In the genomic region with DNA sequence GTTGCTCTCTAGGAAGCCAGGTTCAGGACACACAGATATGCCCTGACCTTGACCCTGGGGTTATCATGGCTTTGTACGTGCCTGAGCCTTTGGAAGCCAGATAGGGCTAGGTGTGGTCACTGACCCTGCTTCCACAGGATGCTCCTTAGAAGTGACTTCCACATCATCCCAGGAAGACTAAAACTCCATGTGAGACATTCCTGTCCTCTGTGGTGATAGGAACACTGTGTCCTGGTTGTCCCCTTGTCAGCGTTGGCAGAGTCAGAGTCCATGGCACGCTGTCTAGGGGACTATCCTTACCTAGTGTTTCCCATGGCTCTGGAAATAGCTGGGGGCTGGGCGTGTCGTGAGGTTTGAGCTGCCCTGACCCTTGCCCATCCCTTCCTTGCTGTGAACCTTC, we compare ENCODE assay signal across 12 mouse cellular contexts. TPM values are rescaled to one million over a fixed set of nuclear protein-coding genes. Genes with fewer than 3 reads are reported as not detected.
DNase-seq lines count a peak whose midpoint lies in the region; ATAC-seq and TF ChIP-seq lines count a peak whose summit lies in the region.
"Had no signal": no experiment of that assay in that cellular context is flagged by ENCODE, and none has a peak within 500 bp of the region (broad histone marks: within the 10 kb centered on the region; RNA-seq: fewer than 3 reads in every experiment).

No protein-coding gene starts in this region.

- no peaks in the 10 kb centered on the region for H3K9me3 ChIP-seq in kidney, postnatal 0 days (replicated peaks; ENCODE audit: low read length)
- H3K9me3 ChIP-seq: G1E; megakaryocyte, embryonic 14.5 days had no signal

- no peak overlapping the region for H3K4me2 ChIP-seq in kidney, postnatal 0 days (ENCODE audit: low read length)

- 0 out of 2 replicates have a peak, but pooled peaks have one; percentile 47 for ATAC-seq in kidney, postnatal 0 days (replicated peaks; ENCODE audit: low FRiP score, low read depth)

- H3K4me1 ChIP-seq in heart, adult 2 months (ENCODE audit: control insufficient read depth, insufficient read depth, low read length): peaks cover 20% of the 10 kb centered on the region
- peaks cover 11% of the 10 kb centered on the region for H3K4me1 ChIP-seq in kidney, postnatal 0 days (replicated peaks; ENCODE audit: insufficient read depth, low read length)

- peak; percentile 64 to 82 for DNase-seq in adrenal gland, adult (ENCODE audit: inconsistent age in 2 of 2, low spot score in 1 of 2)
- no peak for DNase-seq in adrenal gland, postnatal 4 days (ENCODE audit: low spot score in 2 of 2)
- DNase-seq in kidney, adult 9 months: peak; percentile 72
- DNase-seq in kidney, postnatal 10 days: no peak
- peak in 1 of 2 experiments; percentile 55 for DNase-seq in heart, adult 2 months
- no peak for DNase-seq in kidney, postnatal 0 days (ENCODE audit: low spot score)
- DNase-seq in thymus, postnatal 25 days: no peak
- DNase-seq in urinary bladder, adult 2 months (ENCODE audit: low spot score): no peak
- DNase-seq: thymus, postnatal 4 days had no signal

- 37% methylated on average over 5 of the region's 5 CpGs for WGBS in heart, adult 2 months
- 63% methylated on average over 5 of the region's 5 CpGs for WGBS in kidney, postnatal 0 days

- no peaks in the 10 kb centered on the region for H3K36me3 ChIP-seq in heart, adult 2 months (ENCODE audit: control insufficient read depth, insufficient read depth, low read length)
- H3K36me3 ChIP-seq in kidney, postnatal 0 days (ENCODE audit: insufficient read depth, low read length): peaks cover 9% of the 10 kb centered on the region

- H3K79me2 ChIP-seq in heart, adult 2 months (replicated peaks; ENCODE audit: control insufficient read depth, insufficient read depth, low read length): no peaks in the 10 kb centered on the region

- H3K27me3 ChIP-seq in heart, adult 2 months (ENCODE audit: control insufficient read depth, insufficient read depth, low read length): no peaks in the 10 kb centered on the region
- no peaks in the 10 kb centered on the region for H3K27me3 ChIP-seq in kidney, postnatal 0 days (ENCODE audit: insufficient read depth, low read length)

- no peak overlapping the region for H3K4me3 ChIP-seq in heart, adult 2 months
- H3K4me3 ChIP-seq in kidney, postnatal 0 days (replicated peaks; ENCODE audit: low read depth, low read length): no peak overlapping the region
- H3K4me3 ChIP-seq: megakaryocyte, embryonic 14.5 days had no signal

- H3K9ac ChIP-seq in heart, adult 2 months (ENCODE audit: low read depth, low read length): no peak overlapping the region
- H3K9ac ChIP-seq in kidney, postnatal 0 days (ENCODE audit: low read depth, low read length): no peak overlapping the region
- H3K9ac ChIP-seq: liver, embryonic 14.5 days had no signal

- no peak for TF ChIP-seq CTCF in heart, adult 2 months (IDR thresholded peaks at IDR 0.05)
- no peak for TF ChIP-seq CTCF in kidney, postnatal 0 days (IDR thresholded peaks at IDR 0.05; ENCODE audit: low read depth)

- H3K27ac ChIP-seq in heart, adult 2 months: peak overlapping the region; percentile 49
- no peak overlapping the region for H3K27ac ChIP-seq in kidney, postnatal 0 days
- H3K27ac ChIP-seq: liver, embryonic 14.5 days had no signal

- intact Hi-C loops in heart, adult 2 months (cut with DNase I): no loop called here

- peak; percentile 79 for TF ChIP-seq EP300 in heart, adult 2 months (IDR thresholded peaks at IDR 0.05; ENCODE audit: insufficient read depth, low read depth, low read length)

- no peak for TF ChIP-seq POLR2A in heart, adult 2 months (IDR thresholded peaks at IDR 0.05; ENCODE audit: insufficient read depth, low read depth, low read length)

RNA-seq across cellular contexts. Expression of a gene that starts 58.9 kb away (rescaled TPM):
- 10 to 100 TPM; 22.9 to 23.1 TPM for total RNA-seq in adrenal gland, postnatal 4 days (2021)
- 10 to 100 TPM; 27.6 to 31.5 TPM for total RNA-seq in heart, adult 2 months (2021)
- 25.3 and 39.8 TPM in 2 replicates for polyA plus RNA-seq in heart, adult 2 months (2012; rRNA removed)
- 13.3 and 13.5 TPM in 2 replicates for polyA plus RNA-seq in kidney, postnatal 0 days (2015; fragmentation: Nextera tagmentation; extraction: Ambion mirVana)
- polyA plus RNA-seq in urinary bladder, adult 2 months (2012; rRNA removed): 13.2 and 17.5 TPM in 2 replicates

Comparison
In these comparisons a context has a peak if more than half of its experiments do, and no peak if none do; other contexts are left out.
1. DNase-seq: peak in adrenal gland, adult (2 of 2) and kidney, adult 9 months (single experiment); none in adrenal gland, postnatal 4 days (0 of 2), kidney, postnatal 10 days (single experiment), kidney, postnatal 0 days (single experiment), thymus, postnatal 25 days (single experiment) and urinary bladder, adult 2 months (single experiment).